Mouse (Mus musculus) T-helper 1 cell (primary cell): ENCODE measurements at regions not wholly inside any gene's neighbourhood (a gene's known extent, or its start where the extent isn't known, plus 50 kb on each side); places are given as distances from the start of the nearest gene placed in this dataset.

Experiments
- in situ Hi-C: fragments of 300-600 bp; cut with MboI, MseI; formaldehyde crosslinking; loops from one replicate; pipeline ENCODE4 v1.15.1; 2025; ENCODE audit warnings: high pct_unique_total_duplicates

DNA sequence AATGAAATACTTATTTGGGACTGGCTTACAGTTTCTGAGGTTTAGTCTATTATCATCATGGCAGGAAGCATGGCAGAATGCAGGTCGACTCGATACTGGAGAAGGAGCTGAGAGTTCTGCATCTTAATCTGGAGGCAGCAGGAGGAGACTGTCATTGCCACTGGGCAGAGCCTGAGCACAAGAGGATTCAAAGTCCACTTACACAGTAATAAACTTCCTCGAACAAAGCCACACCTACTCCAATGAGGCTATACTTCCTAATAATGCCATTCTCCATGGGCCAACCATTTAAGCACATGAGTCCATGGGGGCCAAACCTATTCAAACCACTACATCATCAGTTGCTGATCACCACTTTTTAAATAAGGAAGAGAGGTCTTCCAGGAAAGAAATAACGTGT is 393.5 kb downstream of the Gja1 start:
- in situ Hi-C loops, result no loop called here

DNA sequence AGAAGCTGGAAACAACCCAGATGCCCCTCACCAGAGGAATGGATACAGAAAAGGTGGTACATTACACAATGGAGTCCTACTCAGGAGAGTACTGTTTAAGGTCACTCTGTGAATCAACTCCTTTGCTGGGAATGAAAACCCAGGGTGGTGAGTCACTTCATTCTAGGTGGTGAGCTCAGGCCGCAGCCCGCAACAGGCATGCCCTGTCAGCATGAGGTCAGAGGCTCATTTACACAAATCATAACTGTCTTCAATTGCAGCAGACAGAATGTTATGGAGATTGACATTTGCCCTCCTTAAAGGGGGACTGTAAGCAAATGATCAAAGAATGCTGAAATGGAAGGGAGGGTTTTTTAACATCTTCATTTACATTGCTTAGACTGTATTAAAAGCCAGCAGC is 405.1 kb downstream of the Gja1 start:
- in situ Hi-C loops, result loop anchor here (25.0 kb wide), 1 partner anchor 1430 kb away; the partner anchor contains the start of gene AW822073

DNA sequence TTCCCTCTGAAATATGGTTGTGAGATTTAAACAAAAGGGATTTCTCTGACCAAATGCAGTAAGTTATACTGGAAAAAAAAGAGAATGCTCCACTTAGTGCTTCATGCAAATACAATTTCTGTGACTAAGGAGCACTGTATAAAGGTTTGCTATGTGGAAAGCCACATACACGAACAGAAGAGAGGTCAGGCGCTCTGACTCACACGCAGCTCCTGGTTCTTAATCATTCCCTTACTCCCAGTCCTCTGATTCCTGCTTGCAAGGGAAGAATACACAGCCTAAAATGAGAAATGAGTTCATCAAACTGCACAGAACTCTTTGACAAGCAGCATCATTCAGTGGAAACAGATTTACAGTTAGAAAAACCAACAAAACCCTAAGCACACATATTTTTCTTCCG is 406.8 kb downstream of the Gja1 start:
- in situ Hi-C loops, result loop anchor here (25.0 kb wide), 1 partner anchor 1428 kb away; the partner anchor contains the start of gene AW822073

DNA sequence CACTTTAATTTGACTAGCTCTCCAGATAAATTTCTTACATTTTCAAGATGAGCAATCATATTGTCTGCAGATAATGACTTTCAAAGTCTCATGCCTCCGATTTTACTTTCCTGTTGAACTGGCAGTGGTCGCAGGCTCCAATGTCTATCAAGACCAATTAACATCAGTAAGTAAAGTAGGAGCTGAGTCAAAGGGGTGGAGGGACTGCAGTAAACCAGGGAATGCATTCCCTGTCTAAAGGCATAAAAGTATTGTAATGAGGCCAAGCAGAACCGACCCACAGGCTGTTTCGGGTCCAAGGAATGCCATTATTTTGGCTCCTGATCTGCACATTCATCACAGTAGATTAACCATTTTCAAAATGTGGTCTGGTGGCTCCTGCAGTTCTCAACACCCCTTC is 411.0 kb downstream of the Gja1 start:
- in situ Hi-C loops, result loop anchor here (25.0 kb wide), 1 partner anchor 1424 kb away; the partner anchor contains the start of gene AW822073

DNA sequence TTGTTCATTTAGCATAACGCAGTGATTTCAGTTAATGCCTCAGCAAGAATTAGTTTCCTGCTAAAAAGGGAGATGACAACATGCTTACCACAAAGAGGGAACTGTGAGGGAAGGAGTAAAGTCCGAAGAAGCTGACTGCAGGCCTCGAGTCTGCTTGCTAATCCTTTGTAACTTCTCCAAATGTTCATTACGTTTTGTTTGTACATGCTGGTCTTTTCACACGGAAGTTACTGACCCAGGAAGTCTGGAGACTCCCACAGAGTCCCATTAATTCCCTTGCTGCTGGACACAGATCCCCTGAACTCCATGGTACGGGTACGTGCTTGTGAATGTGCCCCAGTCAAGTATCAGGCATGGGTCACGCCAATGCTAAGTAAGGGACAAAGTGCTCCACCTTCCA is 415.9 kb downstream of the Gja1 start:
- in situ Hi-C loops, result loop anchor here (25.0 kb wide), 1 partner anchor 1419 kb away; the partner anchor contains the start of gene AW822073

DNA sequence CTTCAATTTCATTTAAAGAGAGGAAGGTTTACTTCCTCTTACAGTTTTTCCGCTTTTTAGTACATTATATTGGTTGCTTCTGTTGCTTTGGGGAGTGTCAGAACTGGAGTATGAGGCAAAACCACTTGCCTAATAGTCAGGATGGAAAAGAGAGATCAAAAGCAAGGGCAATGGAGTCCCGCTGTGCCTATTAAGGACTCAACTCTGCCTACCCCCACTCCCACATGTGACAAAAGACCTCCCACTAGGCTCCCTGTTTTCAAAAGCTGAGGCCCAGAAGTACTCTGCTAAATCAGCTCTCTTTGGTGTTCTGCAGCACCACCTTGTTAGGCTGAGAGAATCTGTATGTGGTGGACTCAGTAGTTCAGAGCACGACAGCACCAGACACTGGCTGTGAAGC is 418.3 kb downstream of the Gja1 start:
- in situ Hi-C loops, result loop anchor here (25.0 kb wide), 1 partner anchor 1417 kb away; the partner anchor contains the start of gene AW822073

DNA sequence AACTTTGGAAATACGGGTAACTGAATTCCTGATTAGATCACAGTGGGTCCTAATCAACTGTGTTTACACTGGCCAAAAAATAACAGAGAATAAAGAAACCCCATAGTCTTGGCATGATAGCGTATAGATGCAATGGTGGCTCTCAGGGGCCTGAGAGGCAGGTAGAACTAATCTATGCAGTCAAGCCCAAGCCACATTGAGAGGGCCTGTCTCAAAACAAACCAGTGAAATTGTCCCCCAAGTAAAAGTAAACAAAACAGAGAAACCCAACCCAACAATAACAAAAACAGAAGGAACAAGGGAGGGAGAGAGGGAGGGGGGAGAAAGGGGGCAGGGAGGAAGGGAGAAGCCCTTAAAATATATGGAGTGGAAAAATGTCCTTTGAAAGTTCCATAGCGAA is 422.2 kb downstream of the Gja1 start:
- in situ Hi-C loops, result loop anchor here (25.0 kb wide), 1 partner anchor 1413 kb away; the partner anchor contains the start of gene AW822073

DNA sequence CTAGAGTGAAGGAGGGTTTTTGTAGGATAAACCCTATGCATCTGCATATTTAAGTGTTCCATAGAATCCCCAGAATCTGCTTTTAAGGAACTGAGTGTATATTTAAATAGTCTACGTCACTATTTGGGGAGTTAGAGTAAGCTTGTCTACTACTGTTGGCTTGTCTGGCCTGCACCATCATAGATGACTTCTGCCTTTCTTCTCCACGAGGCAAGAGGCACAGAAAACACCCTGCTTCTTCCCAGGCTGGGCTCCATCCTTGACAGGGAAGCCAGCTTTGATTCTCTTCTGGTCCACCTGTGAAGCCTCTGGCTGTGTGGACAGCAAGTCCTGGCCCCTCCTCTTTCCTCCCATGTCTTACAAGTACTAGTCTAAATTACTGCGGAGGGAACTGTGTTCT is 422.6 kb downstream of the Gja1 start:
- in situ Hi-C loops, result loop anchor here (25.0 kb wide), 1 partner anchor 1413 kb away; the partner anchor contains the start of gene AW822073

DNA sequence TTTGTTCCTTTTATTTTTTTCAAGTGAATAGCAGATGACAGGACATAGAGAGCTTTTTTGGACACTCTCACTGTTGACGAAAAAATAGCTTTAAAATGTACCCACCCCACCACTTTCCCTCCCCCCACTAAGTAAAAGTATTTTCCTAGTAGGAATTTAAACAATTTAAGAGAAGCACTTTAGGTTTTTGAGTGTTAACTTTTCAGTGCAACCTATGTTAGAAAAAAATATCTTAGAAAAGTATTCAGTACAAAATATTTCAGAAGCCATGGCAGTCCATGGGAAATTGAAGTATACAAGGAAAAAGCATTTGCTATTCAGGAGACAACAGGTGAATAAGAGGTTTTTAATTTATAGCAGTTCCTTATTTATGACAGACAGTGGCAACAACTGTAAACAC is 431.9 kb downstream of the Gja1 start:
- in situ Hi-C loops, result no loop called here

DNA sequence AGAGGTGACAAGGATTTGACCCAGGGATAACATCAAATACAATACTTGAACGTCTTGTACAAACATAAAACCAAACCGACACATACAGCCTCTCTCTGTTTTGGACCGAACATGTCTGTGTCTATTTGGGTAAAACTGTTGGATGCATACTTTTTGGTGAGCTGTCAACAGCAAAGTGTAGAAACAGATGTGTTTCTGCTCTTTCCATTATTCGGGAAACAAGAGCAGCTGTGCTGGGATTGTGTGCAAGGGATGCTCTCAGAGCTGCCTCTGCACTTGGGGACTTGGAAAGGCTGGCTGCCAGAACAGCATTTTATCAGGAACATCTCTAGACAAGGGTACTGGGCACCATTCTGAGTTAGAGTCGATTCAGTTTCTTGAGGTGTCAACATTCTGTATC is 445.0 kb downstream of the Gja1 start:
- in situ Hi-C loops, result no loop called here

DNA sequence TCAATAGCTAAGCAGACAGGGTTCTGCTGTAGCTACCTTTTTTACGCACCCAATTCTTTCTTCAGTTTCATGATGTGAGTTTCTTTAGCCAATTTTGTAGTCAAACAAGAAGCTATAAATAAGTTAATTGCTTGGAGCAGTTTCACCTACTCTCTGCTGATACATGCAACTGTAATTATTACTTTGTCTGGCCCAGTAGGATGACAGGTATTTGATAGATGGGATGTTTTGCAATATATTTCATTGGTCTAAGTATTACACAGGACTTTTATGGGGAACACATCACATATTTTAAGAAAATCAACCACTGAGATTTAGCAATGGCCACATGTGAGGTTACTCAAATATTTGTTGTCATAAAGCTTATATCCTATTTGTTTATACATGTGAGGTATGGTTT is 454.2 kb downstream of the Gja1 start:
- in situ Hi-C loops, result no loop called here

DNA sequence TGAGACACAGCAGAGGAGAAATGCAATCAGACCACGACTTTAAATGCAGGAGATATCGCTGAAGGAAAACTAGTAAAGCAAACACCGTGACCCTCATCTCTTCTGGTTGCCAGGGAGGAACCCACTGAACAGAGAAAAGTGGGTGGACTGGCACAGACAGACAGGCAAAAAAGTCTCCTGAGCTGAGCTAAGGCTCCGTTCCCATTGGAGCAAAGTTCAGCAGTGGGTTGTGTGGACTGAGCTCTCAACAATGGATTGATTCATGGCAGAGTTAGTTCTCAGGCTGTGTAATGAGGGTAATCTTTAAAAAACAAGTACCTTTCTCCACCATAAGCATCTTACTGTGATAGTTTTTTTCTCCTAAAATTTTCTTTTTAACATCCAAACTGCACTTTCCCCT is 454.8 kb downstream of the Gja1 start:
- in situ Hi-C loops, result no loop called here

DNA sequence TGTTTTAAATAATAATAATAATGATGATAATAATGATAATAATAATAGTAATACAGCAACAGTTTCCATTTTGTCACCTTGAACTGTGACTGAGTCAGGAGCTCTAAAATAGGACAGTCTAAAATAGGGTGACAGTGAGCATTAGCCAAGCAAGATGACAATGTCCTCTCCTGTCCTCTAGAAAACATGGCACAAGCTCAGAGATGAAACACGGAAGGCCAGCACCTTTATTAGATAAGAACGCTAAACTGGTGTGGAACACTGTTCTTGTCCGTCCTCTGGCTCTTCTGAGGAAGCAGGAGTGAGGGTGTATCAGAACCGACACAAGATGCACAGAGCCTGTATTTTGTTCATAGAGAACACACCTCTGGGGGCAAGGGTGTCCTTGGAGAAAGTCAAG is 459.0 kb downstream of the Gja1 start:
- in situ Hi-C loops, result no loop called here

DNA sequence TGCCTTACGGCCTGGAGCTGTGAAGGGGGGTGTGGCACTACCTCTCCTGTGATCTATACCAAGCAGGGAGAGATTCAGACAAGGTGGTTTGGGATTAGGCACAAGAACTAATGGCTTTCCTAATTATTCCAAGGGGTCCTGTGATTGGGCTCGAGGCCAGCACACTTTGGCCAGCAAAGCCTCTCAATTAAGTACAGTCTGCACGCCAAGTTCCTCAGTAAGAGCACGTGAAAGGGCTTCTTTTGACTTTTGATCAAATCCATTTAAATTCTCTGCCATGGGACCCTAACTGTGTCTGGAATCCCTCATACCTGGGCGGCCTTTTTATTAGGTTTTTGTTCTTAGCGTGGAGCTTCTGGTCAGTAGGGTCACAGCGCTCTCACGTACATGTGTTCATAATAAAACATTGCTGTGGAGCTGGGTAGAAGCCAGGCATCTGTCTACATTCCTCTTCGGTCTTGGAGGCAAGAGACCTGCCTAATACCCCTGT is 461.9 kb downstream of the Gja1 start:
- in situ Hi-C loops, result no loop called here

DNA sequence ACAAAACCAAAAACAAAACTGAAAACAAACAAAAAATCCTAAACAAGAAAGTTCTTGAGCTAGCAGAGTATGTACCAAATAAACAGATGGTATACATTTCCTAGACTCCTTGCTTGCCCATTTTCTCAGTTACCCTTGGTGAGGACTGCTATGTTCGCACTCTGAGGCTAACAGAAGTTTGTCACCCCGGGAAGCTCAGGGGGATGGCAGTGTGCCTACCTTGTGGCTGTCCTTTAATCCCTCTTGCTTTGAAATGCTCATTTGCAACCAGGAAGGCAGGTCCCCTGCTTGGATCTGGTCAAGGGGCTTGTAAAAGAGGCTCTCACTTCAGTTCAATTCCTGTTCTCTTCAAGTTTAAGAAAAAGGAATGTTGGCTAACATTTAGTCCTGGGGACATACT is 462.4 kb downstream of the Gja1 start:
- in situ Hi-C loops, result no loop called here

DNA sequence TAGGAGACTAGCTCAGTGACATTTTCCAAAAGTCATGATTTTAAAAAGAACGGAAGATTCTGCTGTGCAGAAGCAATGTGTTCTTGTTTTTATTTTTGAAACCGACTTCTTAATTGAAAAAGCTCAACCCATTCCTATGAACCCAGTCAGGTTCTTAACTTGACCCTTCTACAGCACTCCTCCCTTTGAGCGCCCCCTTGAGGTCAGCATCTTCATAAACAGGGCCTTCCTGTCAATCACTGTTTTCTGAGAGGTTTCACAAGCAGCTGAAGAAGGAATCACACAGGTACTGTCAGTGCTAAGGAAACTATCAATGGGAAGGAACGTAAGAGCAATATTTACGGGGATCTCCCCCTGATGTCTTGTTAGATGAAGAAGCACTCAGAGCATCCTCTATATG is 463.6 kb downstream of the Gja1 start:
- in situ Hi-C loops, result no loop called here

DNA sequence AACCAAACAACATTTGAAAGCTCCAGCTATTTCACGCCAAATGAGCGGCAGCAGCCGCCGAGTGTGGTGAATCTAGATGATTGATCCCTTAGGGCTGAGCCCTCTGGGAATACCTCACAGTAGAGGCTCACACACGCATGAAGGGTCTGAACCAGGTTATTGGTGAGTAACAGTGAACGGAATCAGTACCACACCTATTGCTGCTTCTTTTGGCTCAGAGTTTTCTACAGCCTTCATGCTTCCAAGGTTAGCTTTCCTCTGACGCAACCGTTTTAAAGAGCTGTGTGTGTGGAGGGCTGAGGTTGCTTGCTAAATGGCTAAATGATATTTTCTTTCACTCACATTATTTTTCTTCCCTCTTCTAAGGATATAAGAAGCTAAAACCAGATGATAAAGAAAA is 464.4 kb downstream of the Gja1 start:
- in situ Hi-C loops, result no loop called here

DNA sequence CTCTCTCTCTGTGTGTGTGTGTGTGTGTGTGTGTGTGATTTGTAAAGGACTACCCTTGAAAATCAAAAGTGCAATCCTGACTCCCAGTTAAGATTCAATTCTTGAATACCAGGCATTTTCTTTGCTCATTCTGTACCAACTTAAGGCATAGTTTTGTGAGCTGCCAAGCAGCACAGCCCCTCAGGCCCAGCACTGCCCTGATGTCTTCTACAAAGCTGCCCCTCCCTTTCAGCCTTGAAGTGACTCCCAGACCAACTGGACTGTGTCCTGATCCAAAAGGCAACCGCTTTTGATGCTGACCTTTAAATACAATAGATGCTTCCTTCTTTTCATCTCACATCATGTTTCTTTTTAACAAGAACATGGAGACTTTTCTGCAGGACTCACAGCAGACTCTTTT is 464.8 kb downstream of the Gja1 start:
- in situ Hi-C loops, result no loop called here

DNA sequence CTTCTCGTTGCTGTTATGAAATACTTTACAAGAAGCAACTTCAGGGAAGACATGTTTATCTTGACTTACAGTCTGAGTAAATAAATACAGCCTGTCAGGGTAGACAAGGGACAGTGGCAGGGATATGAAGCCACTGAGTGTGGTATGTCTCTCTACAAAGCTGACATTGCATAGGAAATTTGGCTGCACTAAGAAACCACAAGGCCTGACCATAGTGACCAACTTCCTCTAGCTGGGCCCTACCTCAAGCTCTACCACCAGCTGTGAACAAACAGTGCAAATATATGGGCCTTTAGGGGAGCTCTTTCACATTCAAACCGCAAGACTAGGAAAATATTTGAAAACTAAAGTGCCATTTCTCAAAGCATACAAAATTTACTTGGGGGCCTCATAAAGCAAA is 475.4 kb downstream of the Gja1 start:
- in situ Hi-C loops, result loop anchor here (5.0 kb wide), 1 partner anchor 695 kb away; no protein-coding TSS in a partner anchor

DNA sequence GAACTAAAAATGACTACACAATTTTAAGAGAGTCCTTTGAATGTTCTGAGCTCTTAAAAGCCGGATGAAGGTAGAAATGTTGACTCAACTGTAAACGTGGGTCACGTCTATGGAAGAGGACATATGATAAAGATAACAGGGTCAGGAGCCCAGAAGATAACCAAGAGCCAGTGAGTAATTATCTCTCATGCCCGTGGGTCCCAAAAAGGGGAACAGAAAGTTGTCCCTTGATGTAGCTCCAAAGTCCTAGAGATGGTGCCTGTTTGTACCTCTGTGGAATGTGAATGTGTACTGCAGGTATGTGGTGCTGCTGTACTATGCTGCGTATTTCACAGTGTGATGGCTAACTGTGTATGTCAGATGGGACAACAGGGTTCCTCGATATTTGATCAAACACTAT is 479.1 kb downstream of the Gja1 start:
- in situ Hi-C loops, result no loop called here

DNA sequence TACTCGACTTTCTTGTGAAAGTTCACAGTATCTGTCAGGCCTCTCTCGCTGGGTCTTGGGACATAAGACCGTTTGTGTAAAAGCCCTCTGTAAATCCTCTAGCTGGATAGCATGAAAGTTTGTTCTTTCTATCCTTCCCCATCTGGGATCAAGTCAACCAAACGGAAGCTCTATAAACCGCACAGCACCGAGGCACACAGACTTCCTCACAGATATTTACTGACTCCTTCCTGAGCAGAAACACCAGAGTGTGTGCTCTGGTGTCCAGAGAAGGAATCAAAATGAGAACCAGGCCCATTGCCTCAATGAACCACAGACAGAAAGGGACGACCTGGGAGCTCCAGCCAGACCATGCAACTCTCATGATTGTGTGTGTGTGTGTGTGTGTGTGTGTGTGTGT is 502.6 kb downstream of the Gja1 start:
- in situ Hi-C loops, result no loop called here

DNA sequence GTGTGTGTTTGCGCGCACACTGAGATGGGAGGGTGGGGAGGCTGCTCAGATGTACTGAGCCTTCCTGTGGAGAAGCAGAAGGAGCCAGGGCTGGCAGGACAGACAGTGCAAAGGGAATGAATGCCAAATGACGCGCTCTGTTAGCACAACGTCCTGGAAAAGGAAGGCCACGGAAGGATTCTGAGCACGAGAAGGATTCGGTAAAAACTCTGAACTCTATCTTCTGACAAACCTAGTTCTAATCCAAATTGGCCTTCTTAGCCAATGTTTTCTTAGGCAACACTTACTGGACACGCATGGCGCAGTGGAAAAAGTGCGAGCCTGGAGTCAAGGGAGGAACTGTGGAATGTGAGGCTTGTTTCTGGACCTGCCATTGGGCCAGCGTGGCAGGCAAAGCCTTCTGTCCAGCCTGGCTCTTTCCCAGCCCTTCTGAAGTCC is 503.0 kb downstream of the Gja1 start:
- in situ Hi-C loops, result no loop called here

DNA sequence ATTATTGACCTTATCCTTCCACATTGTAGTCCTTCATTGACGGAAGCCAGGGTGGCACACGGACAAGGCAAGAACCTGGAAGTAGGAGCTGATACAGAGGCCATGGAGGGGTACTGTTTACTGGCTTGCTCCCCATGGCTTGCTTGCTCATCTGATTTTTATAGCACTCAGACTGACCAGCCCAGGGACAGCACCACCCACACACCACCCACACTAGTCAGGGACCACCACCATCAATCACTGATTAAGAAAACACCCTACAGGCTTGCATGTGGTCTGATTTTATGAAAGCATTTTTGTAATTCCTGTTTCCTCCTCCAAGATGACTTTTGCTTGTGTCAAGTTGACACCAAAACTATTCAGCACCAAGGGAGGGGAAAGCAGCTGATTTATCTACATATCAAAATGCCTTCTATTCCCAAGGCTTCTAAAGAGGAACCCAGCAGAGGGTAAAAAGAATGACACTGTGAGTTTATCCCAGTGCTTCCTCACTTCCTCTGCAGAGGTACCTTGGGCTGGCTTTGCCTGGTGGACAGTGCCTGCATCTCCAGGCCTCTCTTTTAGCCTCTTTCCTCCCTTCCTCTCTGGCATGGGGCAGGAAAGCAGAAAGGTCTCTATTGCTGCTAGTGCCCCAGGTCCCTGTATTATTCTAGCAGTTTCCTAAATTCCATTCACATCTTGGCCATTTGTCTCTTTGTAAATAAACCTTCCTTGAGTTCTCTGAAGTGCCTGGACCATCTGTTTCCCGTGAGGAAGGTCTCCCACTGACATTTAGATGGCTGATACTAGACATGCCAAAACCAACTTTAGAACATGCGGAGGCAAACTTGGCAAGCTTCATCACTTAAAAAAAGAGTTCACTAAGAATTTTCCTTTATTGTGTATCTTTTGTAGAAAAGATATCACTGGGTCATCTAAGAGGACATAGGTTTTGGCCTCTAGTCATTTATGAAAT is 507.6 kb downstream of the Gja1 start:
- in situ Hi-C loops, result no loop called here
